Mouse (Mus musculus) frontal cortex, postnatal 10 days (tissue): Measurements from ENCODE around the gene Bora.

Experiments
- DNase-seq, 2 experiments: peaks; one replicate each; pipeline ENCODE4 v3.0.0; 2022; ENCODE audit warnings: low spot score in 2 of 2, mixed read lengths in 1 of 2

Bora gene

DNA sequence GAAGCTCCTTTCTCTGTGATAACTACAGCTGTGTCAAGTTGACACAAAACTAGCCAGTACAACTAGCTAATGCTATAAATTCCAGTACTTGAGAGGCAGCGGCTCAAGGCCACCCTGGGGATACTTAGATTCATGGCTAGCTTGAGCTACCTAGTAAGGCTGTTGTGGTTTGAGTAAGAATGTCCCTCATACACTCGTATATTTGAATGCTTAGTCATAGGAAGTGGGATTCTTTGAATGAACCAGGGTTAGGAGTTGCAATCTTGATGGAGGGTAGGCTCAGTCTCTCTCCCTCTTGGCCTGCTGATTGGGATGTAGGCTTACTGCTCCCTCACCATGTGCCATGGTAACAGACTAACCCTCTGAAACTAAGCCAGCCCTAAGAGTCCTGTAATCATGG lies 17.1 kb downstream of the Bora start:
- no peak for DNase-seq

DNA sequence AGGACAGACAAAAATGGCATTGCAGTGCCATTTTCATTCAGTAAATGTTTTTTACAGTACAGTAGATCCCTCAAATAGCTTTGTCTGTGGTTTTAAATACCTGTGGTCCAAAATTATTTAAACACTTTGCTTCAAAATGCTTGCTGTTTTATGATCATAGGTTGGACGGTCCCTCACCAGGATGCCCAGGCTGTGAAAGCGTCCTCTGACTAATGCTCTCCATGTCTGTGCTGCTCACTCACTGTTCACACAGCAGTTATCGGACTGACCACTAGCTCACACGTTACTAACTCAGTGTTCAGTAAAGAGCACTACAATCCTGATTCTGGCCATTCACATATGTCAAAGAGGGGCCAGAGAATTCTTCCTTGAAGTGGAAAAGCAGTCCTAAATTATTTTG lies 25.1 kb downstream of the Bora start:
- no peak for DNase-seq

DNA sequence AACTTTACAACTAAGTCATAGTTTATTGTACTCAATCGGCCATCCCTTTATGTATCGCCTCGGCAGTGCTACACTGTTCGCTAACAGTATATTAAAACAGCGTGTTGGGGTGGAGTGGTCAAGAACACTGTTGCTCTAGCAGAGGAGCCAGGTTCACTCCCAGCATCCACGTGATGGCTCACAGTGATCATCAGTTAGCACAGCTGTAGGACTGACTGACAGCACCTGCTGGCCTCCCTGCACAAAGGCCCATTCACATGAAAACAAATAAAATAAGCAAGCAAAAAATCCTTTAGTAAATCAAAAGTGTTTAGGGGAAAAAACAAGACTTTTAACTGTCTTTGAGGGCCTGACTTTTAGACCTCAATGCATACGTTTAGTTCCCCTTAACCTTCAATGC lies 42.9 kb downstream of the Bora start:
- no peak for DNase-seq

DNA sequence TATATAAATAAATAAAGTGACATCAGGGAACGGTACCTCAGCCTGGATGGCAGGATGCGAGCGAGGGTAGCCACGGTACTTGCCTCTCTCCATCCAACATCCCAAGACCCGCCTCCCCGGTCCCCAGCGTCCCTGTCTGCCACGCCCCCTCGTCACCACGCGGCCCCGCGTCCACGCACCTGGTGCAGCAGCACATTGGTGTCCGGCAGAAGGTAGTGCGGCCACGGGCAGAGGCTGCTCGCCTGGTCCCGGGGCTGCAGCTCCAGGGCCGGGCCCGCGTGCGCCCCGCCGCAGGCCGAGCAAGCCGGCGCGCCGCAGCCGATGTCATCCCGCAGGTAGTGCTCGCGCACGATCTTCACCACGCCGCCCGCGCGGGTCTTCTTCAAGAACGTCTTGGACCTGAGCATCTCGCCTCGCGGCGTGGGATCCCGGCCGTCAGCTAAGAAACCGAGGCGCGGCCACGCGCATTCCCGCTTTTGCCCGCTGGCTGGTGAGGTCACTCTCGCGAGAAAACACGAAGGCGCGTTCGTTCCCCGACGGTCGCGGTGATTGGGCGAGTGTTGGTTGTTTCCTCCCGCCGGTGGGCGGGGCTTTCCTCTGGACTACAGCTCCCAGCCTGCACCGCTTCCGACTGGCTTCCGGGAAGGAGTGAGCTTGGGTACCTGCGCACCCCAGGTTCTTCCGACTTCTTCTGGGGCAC lies 53.4 kb downstream of the Bora start, which contains the start of the genes Pibf1 and Dis3:
TSS of gene Pibf1 (plus strand) at position 158 of the 700 bp plus-strand sequence.
TSS of gene Dis3 (minus strand) at position 504 of the 700 bp plus-strand sequence.
- DNase-seq = peak; percentile 98 to 99

DNA sequence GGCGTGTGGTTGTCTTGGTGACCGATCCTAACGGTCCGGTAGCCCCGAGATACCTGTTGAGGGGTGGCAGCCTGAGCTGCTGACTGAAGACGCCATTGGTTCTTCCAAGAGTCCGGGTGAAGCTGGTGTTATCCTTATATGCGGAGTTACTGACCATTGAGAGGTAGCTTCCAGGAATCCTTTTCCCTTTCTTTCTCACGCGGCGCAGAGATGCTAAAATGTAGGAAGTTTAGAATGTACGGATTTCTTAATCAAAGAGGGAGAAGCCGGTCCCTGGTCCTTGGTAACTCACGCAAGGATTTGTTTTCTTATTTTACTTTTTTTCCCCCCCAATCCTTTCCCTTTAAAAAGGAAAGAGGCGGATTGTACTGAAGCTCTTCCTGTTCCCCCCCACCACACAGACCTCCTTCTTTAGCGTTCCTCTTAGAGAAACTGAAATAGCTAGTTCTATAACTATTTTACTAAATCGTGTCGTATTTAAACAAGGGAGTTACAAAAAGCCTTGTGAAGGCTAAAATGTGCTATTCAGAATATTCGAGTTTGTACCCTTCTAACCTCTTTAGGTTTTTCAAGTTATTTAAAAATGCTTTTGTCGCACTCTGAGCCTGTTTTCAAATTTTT lies 54.1 kb downstream of the Bora start:
- DNase-seq = peak in 1 of 2 experiments; percentile 10

DNA sequence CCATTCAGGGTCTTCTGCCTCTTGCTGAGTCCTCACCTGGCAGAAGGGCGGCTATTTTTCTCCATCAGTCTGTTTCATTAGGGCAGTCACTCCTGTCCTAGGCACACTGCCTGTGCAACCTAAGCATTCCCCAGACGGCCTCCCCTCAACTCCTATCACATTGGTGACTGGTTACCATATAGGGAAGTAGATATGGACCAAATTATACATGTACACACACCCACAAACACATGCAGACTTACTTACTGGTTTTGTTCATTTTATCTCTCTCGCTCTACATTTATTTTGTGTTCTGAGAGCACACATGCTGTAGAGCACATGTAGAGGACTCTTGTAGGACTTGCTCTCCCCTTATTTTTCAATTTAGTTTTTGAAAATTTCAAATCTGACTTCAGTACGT lies 57.0 kb downstream of the Bora start:
- no peak for DNase-seq

DNA sequence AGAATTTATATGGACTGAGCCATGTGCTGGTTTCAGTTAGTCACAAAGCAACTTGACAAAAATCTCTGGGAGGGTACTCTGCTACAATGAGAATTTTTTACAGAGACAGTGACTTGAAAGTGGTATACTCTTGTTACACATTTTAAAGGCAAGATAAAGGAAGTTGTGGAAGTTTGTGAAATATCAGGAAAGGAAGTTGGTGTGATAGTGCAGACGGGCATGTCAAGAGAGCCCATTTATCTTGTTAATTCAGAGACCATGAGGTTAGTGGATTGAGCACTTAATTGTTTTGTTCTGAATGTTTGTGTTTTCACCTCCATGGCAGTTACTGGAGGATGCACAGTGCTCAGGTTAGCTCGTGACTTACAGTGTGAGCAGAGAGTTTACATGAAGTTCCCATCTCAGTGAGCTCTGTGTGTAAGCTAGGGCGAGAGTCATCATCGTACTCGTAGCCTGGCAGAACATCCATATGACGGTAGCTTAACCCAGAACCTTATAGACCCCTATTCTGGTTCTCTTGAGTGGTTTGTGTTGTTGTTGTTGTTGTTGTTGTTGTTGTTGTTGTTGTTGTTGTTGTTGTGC lies 58.6 kb downstream of the Bora start:
- DNase-seq = no peak

DNA sequence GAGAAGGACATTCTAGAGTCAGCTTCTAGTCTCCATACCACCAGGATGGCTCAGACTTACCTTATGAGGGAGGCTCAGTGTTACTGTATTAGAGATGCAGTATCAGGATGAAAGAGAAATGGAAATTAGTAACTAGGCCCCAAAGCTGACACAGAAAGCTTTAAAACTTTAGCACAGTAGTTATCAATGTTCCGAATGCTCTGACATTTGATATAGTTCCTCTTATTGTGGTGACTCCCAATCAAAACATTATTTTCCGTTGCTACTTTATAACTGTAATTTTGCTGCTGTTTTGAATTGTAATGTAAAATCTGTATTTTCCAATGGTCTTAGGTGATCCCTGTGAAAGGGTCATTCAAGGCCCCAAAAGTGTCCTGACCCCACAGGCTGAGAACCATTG lies 60.6 kb downstream of the Bora start:
- DNase-seq = no peak

DNA sequence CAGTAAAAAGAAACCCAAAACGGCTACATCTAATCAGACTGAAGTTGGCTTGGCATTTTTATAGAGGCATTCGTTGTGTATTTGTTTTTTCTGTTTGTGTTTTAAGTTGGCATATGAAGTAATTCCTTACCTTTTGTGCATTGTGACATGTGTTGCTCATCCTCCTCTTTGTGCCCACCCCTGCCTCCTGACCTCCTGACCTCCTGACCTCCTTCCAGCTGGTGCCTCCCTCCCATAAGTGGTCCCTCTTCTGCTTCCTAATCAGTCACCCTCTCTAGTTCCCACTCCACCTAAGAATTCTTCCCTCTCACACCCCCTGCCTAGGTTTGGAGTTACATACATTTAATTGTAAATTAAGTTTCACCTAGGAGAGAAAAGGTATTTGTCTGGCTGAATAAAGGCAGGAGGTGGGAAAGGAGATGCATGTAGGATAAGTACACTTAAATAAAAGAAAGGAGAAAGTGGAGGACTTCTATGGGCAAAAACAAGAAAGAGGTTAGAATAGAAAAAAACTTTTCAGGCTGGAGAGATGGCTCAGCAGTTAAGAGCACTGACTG lies 61.7 kb downstream of the Bora start:
- no peak for DNase-seq

DNA sequence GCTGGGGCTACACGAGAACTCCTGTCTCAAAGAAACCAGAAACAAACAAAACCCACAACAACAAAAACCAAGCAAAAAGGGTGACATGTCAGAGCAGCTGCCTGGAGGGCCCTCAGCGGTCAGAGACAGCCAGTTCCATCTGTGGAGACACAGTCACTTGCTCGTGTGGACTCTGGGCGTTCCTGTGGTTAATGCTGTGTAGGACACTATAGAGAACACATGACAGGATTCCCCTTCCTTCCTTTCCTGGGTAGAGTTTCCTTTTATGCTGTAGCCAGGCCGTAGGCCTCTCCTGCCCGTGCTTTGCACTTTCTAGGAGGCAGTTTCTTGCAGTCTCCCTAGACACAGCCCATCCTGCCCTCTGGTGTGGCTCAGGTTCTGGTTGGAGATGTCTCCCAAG lies 62.7 kb downstream of the Bora start:
- DNase-seq = no peak

DNA sequence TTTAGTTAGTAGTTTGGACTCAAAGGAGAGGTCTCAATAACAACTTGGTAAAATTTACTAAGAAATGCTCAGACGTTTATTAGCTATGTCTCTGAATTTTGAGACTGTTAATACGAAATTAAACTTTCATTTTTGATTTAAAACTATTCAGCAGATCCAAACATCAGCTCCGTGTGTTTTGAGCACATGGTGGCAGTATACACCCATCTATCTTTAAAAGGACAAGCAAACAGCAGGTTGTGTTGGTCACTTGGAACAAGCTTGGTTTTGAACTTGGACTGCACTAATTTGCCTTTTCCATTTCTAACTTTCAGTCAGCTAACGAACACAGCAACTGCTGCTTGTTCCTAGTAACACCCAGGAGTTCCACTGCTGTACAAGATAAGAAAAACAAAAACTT lies 71.6 kb downstream of the Bora start:
- no peak for DNase-seq

DNA sequence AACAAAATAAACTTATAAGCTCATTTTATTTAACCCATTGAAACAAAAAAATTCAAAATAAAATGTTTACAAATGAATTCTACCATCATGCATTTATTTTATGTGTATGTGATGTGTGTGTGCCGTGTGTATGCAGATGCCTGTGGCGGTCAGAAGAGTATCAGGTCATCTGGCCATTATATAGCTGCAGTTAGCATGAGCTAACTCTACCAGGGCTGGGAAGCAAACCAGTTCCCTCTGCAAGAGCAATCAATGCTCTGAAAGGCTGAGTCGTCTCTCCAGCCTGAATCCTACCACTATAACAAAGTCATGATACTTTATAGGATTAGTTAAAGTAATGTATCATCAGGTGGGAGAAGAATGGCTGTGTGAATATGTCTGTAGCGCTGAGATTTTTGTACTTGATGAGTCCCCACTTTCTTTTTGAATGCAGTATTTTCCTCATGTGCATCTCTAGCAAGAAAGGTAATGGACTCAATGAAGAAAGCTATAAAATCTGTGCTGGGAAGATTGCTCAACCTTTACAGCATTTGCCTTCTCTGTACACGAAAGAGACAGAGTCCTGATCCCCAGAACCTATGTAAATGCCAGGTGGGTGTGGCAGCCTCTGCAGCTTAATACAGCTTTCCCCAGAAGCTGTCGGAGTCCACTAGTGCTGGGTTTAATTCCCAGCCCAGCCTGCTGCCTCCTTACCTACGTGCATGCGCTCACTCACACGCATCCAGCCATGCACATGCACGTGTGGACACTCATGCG lies 75.7 kb downstream of the Bora start:
- DNase-seq = no peak

DNA sequence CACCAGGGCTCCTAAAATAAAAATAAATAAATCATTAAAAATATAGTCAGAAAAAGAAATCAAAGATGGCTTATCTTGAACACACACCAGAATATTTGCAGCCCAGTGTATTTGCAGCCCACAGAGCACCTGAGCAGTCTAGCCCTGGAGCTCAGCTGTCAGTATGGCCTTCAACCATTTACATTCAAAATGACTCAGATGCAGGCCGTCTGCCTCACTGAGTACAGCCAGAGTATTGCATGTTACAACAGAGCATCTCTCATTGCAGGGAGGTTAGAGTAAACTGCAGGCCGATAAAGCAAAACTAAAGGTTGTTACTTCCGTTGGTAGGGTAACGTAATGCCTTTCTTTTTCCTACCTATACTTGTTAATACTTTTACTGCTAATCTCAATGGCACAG lies 78.1 kb downstream of the Bora start:
- no peak for DNase-seq
